Mouse (Mus musculus) kidney, adult 2 months (tissue): Measurements from ENCODE around the gene Il10ra.

ENCODE experiments used
- CTCF ChIP-seq: fragments of 200-500 bp; conservative IDR thresholded peaks from 2 replicates; pipeline ENCODE4 v1.5.1; 2011; ENCODE audit warnings: low read depth, mild to moderate bottlenecking, control low read depth, low read length, moderate library complexity, mixed read lengths; ENCODE audit not compliant: insufficient read depth, insufficient read length
- POLR2A ChIP-seq: fragments of 200-500 bp; IDR thresholded peaks from one replicate; pipeline ENCODE4 v1.6.1; 2011; ENCODE audit warnings: low read depth, low read length, control low read depth

DNA sequence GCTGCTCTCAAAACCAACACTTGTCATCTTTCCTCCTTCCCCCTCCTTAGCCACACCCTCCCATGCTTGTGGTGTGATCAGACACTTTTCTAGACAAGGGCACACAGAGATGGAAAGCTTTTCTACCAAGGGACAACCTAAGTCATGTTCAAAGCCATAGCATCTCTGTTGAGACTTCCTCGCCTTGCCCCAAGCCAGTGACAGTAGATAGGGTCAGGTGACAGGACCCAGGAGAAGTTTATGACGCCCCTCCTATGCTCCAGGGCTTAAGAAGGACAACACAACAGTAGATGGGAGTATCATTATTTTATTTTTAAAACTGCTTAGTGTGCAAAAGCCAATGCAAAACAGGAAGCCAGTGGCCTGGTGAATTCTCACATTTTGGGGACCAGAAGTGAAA, 21.4 kb downstream of the Il10ra start:
- no peak for TF ChIP-seq CTCF
- no peak for TF ChIP-seq POLR2A
